Mouse (Mus musculus): ENCODE measurements around the gene Trim72. TPM values are rescaled to one million over a fixed set of nuclear protein-coding genes. Genes with fewer than 3 reads are reported as not detected.

The Trim72 gene
- under 1 TPM; 0.32 to 0.58 TPM for total RNA-seq (2021)
- long read RNA-seq = 0 reads

GRCm38 (mm10) chr7:128003688-128004087, at the start of gene Trim72:
Gene Trim72 (plus strand): TSS chr7:128003949.
- DNase-seq (ENCODE audit: low spot score in 2 of 2) = no peak

- DNase-seq (ENCODE audit: low spot score in 2 of 2) = no peak
Measured at GRCm38 (mm10) chr7:127959364-127959763, 44.4 kb upstream of the Trim72 start.

GRCm38 (mm10) chr7:127966371-127966918, 37.3 kb upstream of the Trim72 start:
- peak in 1 of 2 experiments; percentile 8 for DNase-seq (ENCODE audit: low spot score in 2 of 2)

- peak; percentile 92 to 95 for DNase-seq (ENCODE audit: low spot score in 2 of 2)
Measured at GRCm38 (mm10) chr7:127967004-127967921, 36.5 kb upstream of the Trim72 start, which contains the start of gene Fus. Gene Fus (plus strand): TSS chr7:127967457.

- peak; percentile 71 to 81 for DNase-seq (ENCODE audit: low spot score in 2 of 2)
Measured at GRCm38 (mm10) chr7:127967922-127968828, 35.6 kb upstream of the Trim72 start.

GRCm38 (mm10) chr7:127974413-127974930, 29.3 kb upstream of the Trim72 start:
- no peak for DNase-seq (ENCODE audit: low spot score in 2 of 2)

- no peak for DNase-seq (ENCODE audit: low spot score in 2 of 2)
Measured at GRCm38 (mm10) chr7:127978856-127979255, 24.9 kb upstream of the Trim72 start.

GRCm38 (mm10) chr7:127980606-127981005, 23.1 kb upstream of the Trim72 start:
- no peak for DNase-seq (ENCODE audit: low spot score in 2 of 2)

- DNase-seq (ENCODE audit: low spot score in 2 of 2) = no peak
Measured at GRCm38 (mm10) chr7:127988904-127989303, 14.8 kb upstream of the Trim72 start.

GRCm38 (mm10) chr7:127991643-127992487, 11.9 kb upstream of the Trim72 start:
- DNase-seq (ENCODE audit: low spot score in 2 of 2) = peak; percentile 18 to 81

- DNase-seq (ENCODE audit: low spot score in 2 of 2) = no peak
Measured at GRCm38 (mm10) chr7:127992488-127993340, 11.0 kb upstream of the Trim72 start.

GRCm38 (mm10) chr7:127993341-127993977, 10.3 kb upstream of the Trim72 start, which contains the start of gene Pycard:
Gene Pycard (minus strand): TSS chr7:127993867.
- peak; percentile 16 to 26 for DNase-seq (ENCODE audit: low spot score in 2 of 2)

GRCm38 (mm10) chr7:127999436-127999835, 4.3 kb upstream of the Trim72 start:
- DNase-seq (ENCODE audit: low spot score in 2 of 2) = no peak

GRCm38 (mm10) chr7:128000068-128000950, 3.4 kb upstream of the Trim72 start:
- no peak for DNase-seq (ENCODE audit: low spot score in 2 of 2)

- no peak for DNase-seq (ENCODE audit: low spot score in 2 of 2)
Measured at GRCm38 (mm10) chr7:128003098-128003497, 651 bp upstream of the Trim72 start.

- no peak for DNase-seq (ENCODE audit: low spot score in 2 of 2)
Measured at GRCm38 (mm10) chr7:128004150-128004486, 369 bp downstream of the Trim72 start.

- no peak for DNase-seq (ENCODE audit: low spot score in 2 of 2)
Measured at GRCm38 (mm10) chr7:128004487-128005362, 976 bp downstream of the Trim72 start.
